Mouse (Mus musculus): ENCODE data around the gene Hcfc2. TPM values are rescaled to one million over a fixed set of nuclear protein-coding genes. Genes with fewer than 3 reads are reported as not detected.

Hcfc2 gene
- polyA plus RNA-seq, 1 experiment from 2014 or later = 41.2 TPM

- H3K4me2 ChIP-seq = no peak overlapping the region
- no peak for ATAC-seq (ENCODE audit: low FRiP score)
- 96% methylated on average over 3 of the region's 3 CpGs for WGBS
- no peaks in the 10 kb centered on the region for H3K27me3 ChIP-seq
- no peak overlapping the region for H3K4me3 ChIP-seq
- no peaks in the 10 kb centered on the region for H3K36me3 ChIP-seq
- H3K4me1 ChIP-seq (replicated peaks) = peaks cover 6% of the 10 kb centered on the region
- H3K9me3 ChIP-seq = no peaks in the 10 kb centered on the region
- no peak overlapping the region for H3K9ac ChIP-seq
- no peak overlapping the region for H3K27ac ChIP-seq
Measured at GRCm38 (mm10) chr10:82780322-82780721, 84.4 kb downstream of the Hcfc2 start.

- no peak overlapping the region for H3K9ac ChIP-seq
- H3K27me3 ChIP-seq = no peaks in the 10 kb centered on the region
- peaks cover 6% of the 10 kb centered on the region for H3K4me1 ChIP-seq (replicated peaks)
- H3K27ac ChIP-seq = no peak overlapping the region
- no peak overlapping the region for H3K4me3 ChIP-seq
- H3K9me3 ChIP-seq = no peaks in the 10 kb centered on the region
- no peak overlapping the region for H3K4me2 ChIP-seq
- H3K36me3 ChIP-seq = no peaks in the 10 kb centered on the region
- no peak for ATAC-seq (ENCODE audit: low FRiP score)
Measured at GRCm38 (mm10) chr10:82780816-82781215, 84.9 kb downstream of the Hcfc2 start.

GRCm38 (mm10) chr10:82782472-82782871 is 86.5 kb downstream of the Hcfc2 start:
- Histone ChIP-seq H3K9me3 (no peaks in the 10 kb centered on the region), H3K4me2 (no peak overlapping the region), H3K27me3 (no peaks in the 10 kb centered on the region), H3K36me3 (no peaks in the 10 kb centered on the region), H3K4me3 (no peak overlapping the region), H3K4me1 (replicated peaks) (peaks cover 6% of the 10 kb centered on the region), H3K9ac (no peak overlapping the region), H3K27ac (no peak overlapping the region)
- ATAC-seq (ENCODE audit: low FRiP score) = no peak
- WGBS = 45% methylated on average over 2 of the region's 2 CpGs

GRCm38 (mm10) chr10:82789181-82789580 is 93.2 kb downstream of the Hcfc2 start:
- ATAC-seq (ENCODE audit: low FRiP score) = no peak
- Histone ChIP-seq H3K9ac (no peak overlapping the region), H3K4me2 (no peak overlapping the region), H3K4me3 (no peak overlapping the region), H3K27me3 (no peaks in the 10 kb centered on the region), H3K27ac (no peak overlapping the region), H3K9me3 (no peaks in the 10 kb centered on the region), H3K4me1 (replicated peaks) (no peaks in the 10 kb centered on the region), H3K36me3 (no peaks in the 10 kb centered on the region)

GRCm38 (mm10) chr10:82790504-82790903 is 94.5 kb downstream of the Hcfc2 start:
- H3K9me3 ChIP-seq = no peaks in the 10 kb centered on the region
- WGBS = 96% methylated on average over 5 of the region's 5 CpGs
- H3K4me2 ChIP-seq = no peak overlapping the region
- no peak for ATAC-seq (ENCODE audit: low FRiP score)
- H3K4me3 ChIP-seq = no peak overlapping the region
- 0 out of 2 replicates have a peak, but pooled peaks cover 5% of the 10 kb centered on the region for H3K4me1 ChIP-seq (replicated peaks)
- no peaks in the 10 kb centered on the region for H3K27me3 ChIP-seq
- no peaks in the 10 kb centered on the region for H3K36me3 ChIP-seq
- no peak overlapping the region for H3K27ac ChIP-seq
- no peak overlapping the region for H3K9ac ChIP-seq

GRCm38 (mm10) chr10:82791713-82792112 is 95.8 kb downstream of the Hcfc2 start:
- Histone ChIP-seq H3K36me3 (no peaks in the 10 kb centered on the region), H3K4me1 (replicated peaks) (0 out of 2 replicates have a peak, but pooled peaks cover 6% of the 10 kb centered on the region), H3K9ac (no peak overlapping the region), H3K4me2 (no peak overlapping the region), H3K4me3 (no peak overlapping the region), H3K9me3 (no peaks in the 10 kb centered on the region), H3K27ac (no peak overlapping the region), H3K27me3 (no peaks in the 10 kb centered on the region)
- 89% methylated on average over 3 of the region's 3 CpGs for WGBS
- ATAC-seq (ENCODE audit: low FRiP score) = no peak

Other genes with a start within 250 kb of the Hcfc2 start
- gene Gm1553, start 203.5 kb upstream of the Hcfc2 start, polyA plus RNA-seq (2015; fragmentation: Nextera tagmentation; extraction: Ambion mirVana) = not detected in 2 replicates
- gene 1190007I07Rik, start 72.9 kb upstream of the Hcfc2 start, polyA plus RNA-seq (2015; fragmentation: Nextera tagmentation; extraction: Ambion mirVana) = 36.9 and 38.2 TPM in 2 replicates
- gene Tdg, start 66.3 kb upstream of the Hcfc2 start, polyA plus RNA-seq (2015; fragmentation: Nextera tagmentation; extraction: Ambion mirVana) = 196 and 203 TPM in 2 replicates
- 1.5 and 1.7 TPM in 2 replicates for gene Glt8d2, start 5.5 kb upstream of the Hcfc2 start, polyA plus RNA-seq (2015; fragmentation: Nextera tagmentation; extraction: Ambion mirVana)
- gene Nfyb, start 68.0 kb downstream of the Hcfc2 start, polyA plus RNA-seq (2015; fragmentation: Nextera tagmentation; extraction: Ambion mirVana) = 45.7 and 49.5 TPM in 2 replicates
- gene Txnrd1, start 137.8 kb downstream of the Hcfc2 start, polyA plus RNA-seq (2015; fragmentation: Nextera tagmentation; extraction: Ambion mirVana) = 116 and 122 TPM in 2 replicates
- 0.39 and 0.68 TPM in 2 replicates for gene Eid3, start 170.5 kb downstream of the Hcfc2 start, polyA plus RNA-seq (2015; fragmentation: Nextera tagmentation; extraction: Ambion mirVana)